Mouse (Mus musculus) Muller cell, postnatal 12 days (primary cell): ENCODE data around the gene Rab11a.
"Not testable (repeated sequence)": the region's sequence is repeated elsewhere in the genome, so short reads cannot be mapped to it uniquely, and the experiment has no call there.

Source experiments
- DNase-seq: peaks from one replicate; pipeline ENCODE4 v3.0.0-alpha.2; 2015; ENCODE audit errors: inconsistent ontology term

Rab11a gene

DNA sequence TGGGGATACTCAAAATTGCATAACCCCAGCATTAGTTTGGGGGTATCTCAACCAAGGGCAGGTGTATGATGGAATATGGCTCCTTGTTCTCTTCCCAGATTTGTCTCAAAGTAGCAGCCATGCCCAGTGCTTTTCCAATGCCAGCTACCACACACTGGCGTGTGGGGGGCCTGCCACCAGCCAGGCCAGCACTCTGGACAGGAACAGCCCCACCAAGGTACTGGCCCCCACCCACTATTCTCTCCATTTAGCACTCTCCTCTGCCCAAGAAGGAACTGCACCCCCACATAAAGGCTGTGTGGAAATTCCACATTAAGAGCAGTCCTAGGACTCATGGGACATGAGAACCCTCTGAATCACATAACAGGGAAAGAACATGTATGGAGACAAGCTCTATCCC is 42.3 kb downstream of the Rab11a start:
- no peak for DNase-seq

DNA sequence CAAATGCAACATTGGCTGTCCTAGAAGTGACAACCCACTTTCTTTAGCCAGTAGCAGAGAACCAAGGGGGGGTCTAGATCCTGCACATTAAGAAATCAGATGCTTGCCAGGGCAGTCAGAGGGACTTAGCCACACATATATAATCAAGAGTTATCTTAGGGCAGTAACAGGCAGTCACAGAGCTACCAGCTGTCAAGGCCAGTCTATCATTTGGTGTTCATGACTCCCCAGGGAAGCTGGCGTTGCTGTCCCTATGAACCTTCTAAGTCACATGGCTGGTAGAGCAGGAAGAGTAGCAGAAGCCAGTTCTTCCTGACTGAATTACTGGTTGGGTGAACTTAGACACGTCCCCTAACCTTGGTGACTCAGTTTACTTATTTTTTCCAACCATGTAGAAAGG is 44.5 kb downstream of the Rab11a start:
- DNase-seq = no peak

GRCm38 (mm10) chr9:64691176-64691575 is 46.4 kb downstream of the Rab11a start:
- peak; percentile 45 for DNase-seq

GRCm38 (mm10) chr9:64690771-64691170 is 46.8 kb downstream of the Rab11a start:
- DNase-seq = no peak

DNA sequence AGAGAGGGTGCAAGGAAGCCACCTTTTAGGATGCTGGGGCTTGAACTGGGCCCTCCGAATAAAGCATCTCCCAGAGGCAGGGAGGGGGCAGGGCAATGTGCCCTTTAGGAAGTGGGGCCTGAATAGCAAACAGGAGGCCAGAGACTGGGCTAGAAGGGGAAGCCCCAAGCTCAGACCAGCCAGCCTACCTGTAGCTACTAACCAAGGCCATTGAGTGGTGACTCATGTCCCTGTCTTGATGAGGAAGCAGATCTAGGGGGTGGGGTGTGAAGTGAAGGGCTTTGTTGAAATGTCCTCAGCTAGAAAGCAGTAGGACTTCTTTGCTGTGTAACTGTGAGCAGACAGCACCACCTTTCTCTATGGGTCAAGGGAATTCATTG is 49.6 kb downstream of the Rab11a start:
- no peak for DNase-seq

GRCm38 (mm10) chr9:64687122-64688014 is 50.2 kb downstream of the Rab11a start:
- no peak for DNase-seq

DNA sequence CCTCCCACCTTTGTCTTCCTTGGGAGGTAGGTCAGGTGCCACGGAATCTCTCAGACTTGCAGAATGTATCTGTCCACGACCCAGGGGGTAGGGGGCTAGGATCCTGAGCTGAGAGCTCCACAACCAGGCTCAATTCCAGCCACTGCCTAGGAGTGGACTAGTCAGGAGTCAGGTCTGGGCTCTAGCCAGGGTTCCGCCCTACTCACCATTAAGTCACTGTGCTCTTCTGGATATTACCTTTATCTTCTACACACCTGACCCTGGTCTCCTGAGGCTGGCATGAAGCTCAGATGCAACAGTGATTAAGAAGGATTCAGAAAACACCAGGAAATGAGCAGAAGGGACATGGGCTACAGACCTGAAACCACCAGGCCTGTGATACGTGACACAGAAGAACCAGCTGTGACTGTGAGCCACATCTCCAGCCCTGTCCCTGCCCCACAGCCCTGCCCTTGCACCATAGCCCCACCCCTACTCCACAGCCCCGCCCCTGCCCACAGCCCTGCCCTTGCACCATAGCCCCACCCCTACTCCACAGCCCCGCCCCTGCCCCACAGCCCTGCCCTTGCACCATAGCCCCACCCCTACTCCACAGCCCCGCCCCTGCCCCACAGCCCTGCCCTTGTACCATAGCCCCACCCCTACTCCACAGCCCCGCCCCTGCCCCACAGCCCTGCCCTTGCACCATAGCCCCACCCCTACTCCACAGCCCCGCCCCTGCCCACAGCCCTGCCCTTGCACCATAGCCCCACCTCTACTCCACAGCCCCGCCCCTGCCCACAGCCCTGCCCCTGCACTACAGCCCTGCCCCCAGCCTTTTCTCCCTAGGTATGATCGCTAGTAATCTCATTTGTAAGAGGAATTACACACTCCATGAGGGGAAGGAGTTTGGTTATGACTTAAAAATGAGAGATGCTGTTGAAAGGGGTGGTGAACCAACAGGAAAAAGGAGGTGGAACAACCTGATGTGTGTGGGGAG is 65.9 kb downstream of the Rab11a start:
- not testable (repeated sequence) for DNase-seq

DNA sequence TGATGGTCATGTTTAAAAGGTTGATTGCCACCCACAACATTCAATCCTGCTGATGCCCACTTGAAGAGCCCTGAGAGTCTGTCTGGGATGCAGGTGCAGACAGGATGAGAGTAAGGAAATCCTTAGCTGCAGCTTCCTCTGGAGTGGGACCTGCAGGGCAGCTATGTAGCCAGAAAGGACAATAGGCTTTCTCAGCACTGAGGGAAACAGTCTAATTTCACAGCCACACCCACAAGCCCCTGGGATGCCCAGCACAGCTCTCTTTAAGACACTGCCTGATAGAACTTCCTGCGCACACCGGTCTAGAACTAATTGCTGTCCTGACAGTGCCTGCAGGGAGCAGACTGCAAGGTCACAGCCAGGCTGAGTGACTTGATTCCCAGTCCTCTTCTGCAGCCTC is 69.6 kb downstream of the Rab11a start:
- DNase-seq = no peak

- DNase-seq = peak; percentile 51
Observed at GRCm38 (mm10) chr9:64667513-64667912, 70.0 kb downstream of the Rab11a start.

- DNase-seq = peak; percentile 45
Observed at GRCm38 (mm10) chr9:64666549-64666948, 71.0 kb downstream of the Rab11a start.
